Comparison of ENCODE assay signal across 12 mouse cellular contexts in the genomic region with DNA sequence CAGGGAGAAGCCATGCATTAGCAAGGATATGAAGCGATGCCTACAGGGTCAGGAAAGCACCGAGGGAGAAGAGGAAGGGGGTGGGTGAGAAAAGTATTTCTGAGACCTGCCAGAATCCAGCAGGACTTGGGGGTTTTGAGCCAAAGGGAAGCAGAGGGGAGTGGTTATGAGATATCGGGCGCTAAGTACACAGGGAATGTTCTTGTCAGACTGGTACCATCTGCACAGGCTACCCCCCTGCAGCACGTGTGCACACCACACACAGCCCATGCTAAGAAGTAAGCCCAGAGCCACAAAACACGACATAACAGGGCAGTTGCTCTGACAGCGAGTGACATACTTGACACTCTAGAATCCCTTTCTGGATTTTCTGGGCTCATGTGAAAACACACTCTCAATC. TPM values are rescaled to one million over a fixed set of nuclear protein-coding genes. Genes with fewer than 3 reads are reported as not detected.
DNase-seq lines count a peak whose midpoint lies in the region; ATAC-seq and TF ChIP-seq lines count a peak whose summit lies in the region.
"Had no signal": no experiment of that assay in that cellular context is flagged by ENCODE, and none has a peak within 500 bp of the region (broad histone marks: within the 10 kb centered on the region; RNA-seq: fewer than 3 reads in every experiment).

No protein-coding gene starts in this region.

- H3K27me3 ChIP-seq in intestine, embryonic 15.5 days (replicated peaks): no peaks in the 10 kb centered on the region
- no peaks in the 10 kb centered on the region for H3K27me3 ChIP-seq in intestine, postnatal 0 days (replicated peaks; ENCODE audit: control insufficient read depth, insufficient read depth, low read length)
- no peaks in the 10 kb centered on the region for H3K27me3 ChIP-seq in spleen, adult 2 months (ENCODE audit: control insufficient read depth, insufficient read depth, low read length)
- H3K27me3 ChIP-seq in forebrain, embryonic 12.5 days: peaks cover 15% of the 10 kb centered on the region
- peaks cover 4% of the 10 kb centered on the region; the same call in 1 of the 2 replicates for H3K27me3 ChIP-seq in forebrain, embryonic 16.5 days (replicated peaks; ENCODE audit: control insufficient read depth, insufficient read depth, low read length)

- DNase-seq in heart, adult 11 months: peak; percentile 87
- no peak for DNase-seq in heart, postnatal 14 days
- DNase-seq in spleen, adult 2 months (ENCODE audit: low read depth in 1 of 2, low spot score in 2 of 2): no peak
- no peak for DNase-seq in spleen, adult 12 weeks (ENCODE audit: low spot score)
- DNase-seq: adrenal gland, adult 2 months; cerebellum, postnatal 10 days; spleen, adult 18-20 months had no signal

- no peak overlapping the region for H3K9ac ChIP-seq in intestine, embryonic 15.5 days
- no peak overlapping the region for H3K9ac ChIP-seq in intestine, postnatal 0 days (ENCODE audit: low read depth, low read length)
- H3K9ac ChIP-seq in forebrain, embryonic 12.5 days: no peak overlapping the region
- no peak overlapping the region for H3K9ac ChIP-seq in forebrain, embryonic 16.5 days (replicated peaks; ENCODE audit: low read depth, low read length)
- H3K9ac ChIP-seq: kidney, embryonic 15.5 days had no signal

- H3K4me2 ChIP-seq in intestine, embryonic 15.5 days (replicated peaks): no peak overlapping the region
- no peak overlapping the region for H3K4me2 ChIP-seq in intestine, postnatal 0 days (replicated peaks; ENCODE audit: low read depth)
- H3K4me2 ChIP-seq in forebrain, embryonic 12.5 days: no peak overlapping the region
- no peak overlapping the region for H3K4me2 ChIP-seq in forebrain, embryonic 16.5 days (ENCODE audit: low read length)
- H3K4me2 ChIP-seq: kidney, embryonic 15.5 days had no signal

- TF ChIP-seq POLR2A in spleen, adult 2 months (IDR thresholded peaks at IDR 0.05; ENCODE audit: low read depth, low read length): no peak

- intact Hi-C loops in heart, postnatal 14 days (cut with DNase I): no loop called here

- H3K9me3 ChIP-seq in intestine, embryonic 15.5 days: no peaks in the 10 kb centered on the region
- no peaks in the 10 kb centered on the region for H3K9me3 ChIP-seq in intestine, postnatal 0 days (ENCODE audit: control insufficient read depth)
- no peaks in the 10 kb centered on the region for H3K9me3 ChIP-seq in forebrain, embryonic 12.5 days
- no peaks in the 10 kb centered on the region for H3K9me3 ChIP-seq in forebrain, embryonic 16.5 days (ENCODE audit: control insufficient read depth, low read length)
- H3K9me3 ChIP-seq: kidney, embryonic 15.5 days had no signal

- no peaks in the 10 kb centered on the region for H3K36me3 ChIP-seq in intestine, embryonic 15.5 days
- no peaks in the 10 kb centered on the region for H3K36me3 ChIP-seq in intestine, postnatal 0 days (ENCODE audit: control insufficient read depth, insufficient read depth)
- no peaks in the 10 kb centered on the region for H3K36me3 ChIP-seq in spleen, adult 2 months (ENCODE audit: control insufficient read depth, insufficient read depth, low read length)
- H3K36me3 ChIP-seq in forebrain, embryonic 12.5 days (replicated peaks): no peaks in the 10 kb centered on the region
- H3K36me3 ChIP-seq in forebrain, embryonic 16.5 days (ENCODE audit: control insufficient read depth, insufficient read depth): no peaks in the 10 kb centered on the region
- H3K36me3 ChIP-seq: kidney, embryonic 15.5 days had no signal

- peaks cover 4% of the 10 kb centered on the region for H3K4me1 ChIP-seq in intestine, embryonic 15.5 days (replicated peaks)
- H3K4me1 ChIP-seq in intestine, postnatal 0 days (replicated peaks; ENCODE audit: control insufficient read depth, insufficient read depth, low read length): 0 out of 2 replicates have a peak, but pooled peaks cover 3% of the 10 kb centered on the region
- peaks cover 8% of the 10 kb centered on the region for H3K4me1 ChIP-seq in spleen, adult 2 months (ENCODE audit: control insufficient read depth, insufficient read depth, insufficient read length)
- H3K4me1 ChIP-seq in forebrain, embryonic 12.5 days: no peaks in the 10 kb centered on the region
- no peaks in the 10 kb centered on the region for H3K4me1 ChIP-seq in forebrain, embryonic 16.5 days (replicated peaks; ENCODE audit: control insufficient read depth, insufficient read depth, low read length)

- WGBS in intestine, embryonic 15.5 days: 54% methylated on average over 7 of the region's 7 CpGs
- 53% methylated on average over 7 of the region's 7 CpGs for WGBS in intestine, postnatal 0 days
- 69% methylated on average over 7 of the region's 7 CpGs for WGBS in spleen, adult 2 months
- WGBS in forebrain, embryonic 12.5 days: 80% methylated on average over 7 of the region's 7 CpGs
- WGBS in forebrain, embryonic 16.5 days: 67% methylated on average over 7 of the region's 7 CpGs

- no peak for TF ChIP-seq CTCF in intestine, postnatal 0 days (IDR thresholded peaks at IDR 0.05; ENCODE audit: low read depth)
- no peak for TF ChIP-seq CTCF in spleen, adult 2 months (IDR thresholded peaks at IDR 0.05; ENCODE audit: extremely low read depth, insufficient read depth, insufficient read length, insufficient replicate concordance)

- ATAC-seq in intestine, embryonic 15.5 days: peak; percentile 26; the same call in 1 of the 2 replicates
- ATAC-seq in intestine, postnatal 0 days: no peak
- ATAC-seq in forebrain, embryonic 12.5 days (ENCODE audit: low FRiP score): no peak
- no peak for ATAC-seq in forebrain, embryonic 16.5 days

- no peak overlapping the region for H3K27ac ChIP-seq in intestine, embryonic 15.5 days
- no peak overlapping the region for H3K27ac ChIP-seq in intestine, postnatal 0 days (ENCODE audit: low read depth, low read length)
- peak overlapping the region; percentile 20; the same call in 1 of the 2 replicates for H3K27ac ChIP-seq in spleen, adult 2 months (ENCODE audit: insufficient read depth, low read length)
- no peak overlapping the region for H3K27ac ChIP-seq in forebrain, embryonic 12.5 days
- no peak overlapping the region for H3K27ac ChIP-seq in forebrain, embryonic 16.5 days (ENCODE audit: low read length)
- H3K27ac ChIP-seq: kidney, embryonic 15.5 days had no signal

- H3K4me3 ChIP-seq in intestine, embryonic 15.5 days (replicated peaks): no peak overlapping the region
- H3K4me3 ChIP-seq in intestine, postnatal 0 days (ENCODE audit: low read depth, low read length): no peak overlapping the region
- no peak overlapping the region for H3K4me3 ChIP-seq in spleen, adult 2 months (ENCODE audit: extremely low read depth, insufficient read depth, insufficient read length)
- H3K4me3 ChIP-seq in forebrain, embryonic 12.5 days (replicated peaks): no peak overlapping the region
- H3K4me3 ChIP-seq in forebrain, embryonic 16.5 days (replicated peaks; ENCODE audit: low read length): no peak overlapping the region
- H3K4me3 ChIP-seq: kidney, embryonic 15.5 days had no signal

RNA-seq across cellular contexts. Expression of gene Vamp5, which starts 6.1 kb away (rescaled TPM):
- 10 to 100 TPM; 48.8 to 54.0 TPM for total RNA-seq in heart, postnatal 14 days (2021)
- 19.2 and 19.4 TPM in 2 replicates for polyA plus RNA-seq in intestine, embryonic 15.5 days (2015; fragmentation: Nextera tagmentation; extraction: Ambion mirVana)
- 14.9 and 16.6 TPM in 2 replicates for polyA plus RNA-seq in intestine, postnatal 0 days (2015; fragmentation: Nextera tagmentation; extraction: Ambion mirVana)
- 51.3 and 55.6 TPM in 2 replicates for polyA plus RNA-seq in spleen, adult 2 months (2012; rRNA removed)
- polyA plus RNA-seq in forebrain, embryonic 12.5 days (2016; fragmentation: Nextera tagmentation; extraction: Ambion mirVana): 6.0 and 7.6 TPM in 2 replicates
- polyA plus RNA-seq in forebrain, embryonic 16.5 days (2015; fragmentation: Nextera tagmentation; extraction: Ambion mirVana): 10.5 and 12.6 TPM in 2 replicates

RNA-seq across cellular contexts. Expression of gene Rnf181, which starts 7.5 kb away (rescaled TPM):
- 10 to 100 TPM; 45.5 to 46.5 TPM for total RNA-seq in heart, postnatal 14 days (2021)
- 122 and 133 TPM in 2 replicates for polyA plus RNA-seq in intestine, embryonic 15.5 days (2015; fragmentation: Nextera tagmentation; extraction: Ambion mirVana)
- 122 and 132 TPM in 2 replicates for polyA plus RNA-seq in intestine, postnatal 0 days (2015; fragmentation: Nextera tagmentation; extraction: Ambion mirVana)
- polyA plus RNA-seq in spleen, adult 2 months (2012; rRNA removed): 62.4 and 65.8 TPM in 2 replicates
- polyA plus RNA-seq in forebrain, embryonic 12.5 days (2016; fragmentation: Nextera tagmentation; extraction: Ambion mirVana): 97.4 and 97.5 TPM in 2 replicates
- polyA plus RNA-seq in forebrain, embryonic 16.5 days (2015; fragmentation: Nextera tagmentation; extraction: Ambion mirVana): 127 and 139 TPM in 2 replicates

RNA-seq across cellular contexts. Expression of gene Vamp8, which starts 16.3 kb away (rescaled TPM):
- total RNA-seq in heart, postnatal 14 days (2021): 10 to 100 TPM; 71.0 to 75.5 TPM
- polyA plus RNA-seq in intestine, embryonic 15.5 days (2015; fragmentation: Nextera tagmentation; extraction: Ambion mirVana): 193 and 229 TPM in 2 replicates
- 450 and 453 TPM in 2 replicates for polyA plus RNA-seq in intestine, postnatal 0 days (2015; fragmentation: Nextera tagmentation; extraction: Ambion mirVana)
- polyA plus RNA-seq in spleen, adult 2 months (2012; rRNA removed): 100 and 107 TPM in 2 replicates
- polyA plus RNA-seq in forebrain, embryonic 12.5 days (2016; fragmentation: Nextera tagmentation; extraction: Ambion mirVana): 24.6 and 26.0 TPM in 2 replicates
- 14.4 and 14.6 TPM in 2 replicates for polyA plus RNA-seq in forebrain, embryonic 16.5 days (2015; fragmentation: Nextera tagmentation; extraction: Ambion mirVana)

RNA-seq across cellular contexts. Expression of gene Tmem150a, which starts 19.0 kb away (rescaled TPM):
- 10 to 100 TPM; 14.7 to 17.6 TPM for total RNA-seq in heart, postnatal 14 days (2021)
- 11.3 and 14.4 TPM in 2 replicates for polyA plus RNA-seq in intestine, embryonic 15.5 days (2015; fragmentation: Nextera tagmentation; extraction: Ambion mirVana)
- polyA plus RNA-seq in intestine, postnatal 0 days (2015; fragmentation: Nextera tagmentation; extraction: Ambion mirVana): 12.4 and 14.2 TPM in 2 replicates
- 21.7 and 24.6 TPM in 2 replicates for polyA plus RNA-seq in spleen, adult 2 months (2012; rRNA removed)
- polyA plus RNA-seq in forebrain, embryonic 12.5 days (2016; fragmentation: Nextera tagmentation; extraction: Ambion mirVana): 4.0 and 4.1 TPM in 2 replicates
- 17.9 and 21.0 TPM in 2 replicates for polyA plus RNA-seq in forebrain, embryonic 16.5 days (2015; fragmentation: Nextera tagmentation; extraction: Ambion mirVana)

RNA-seq across cellular contexts. Expression of gene 0610030E20Rik, which starts 27.1 kb away (rescaled TPM):
- 10 to 100 TPM; 13.1 to 14.4 TPM for total RNA-seq in heart, postnatal 14 days (2021)
- 25.9 and 26.1 TPM in 2 replicates for polyA plus RNA-seq in intestine, embryonic 15.5 days (2015; fragmentation: Nextera tagmentation; extraction: Ambion mirVana)
- polyA plus RNA-seq in intestine, postnatal 0 days (2015; fragmentation: Nextera tagmentation; extraction: Ambion mirVana): 16.0 and 20.0 TPM in 2 replicates
- polyA plus RNA-seq in spleen, adult 2 months (2012; rRNA removed): 19.9 and 23.1 TPM in 2 replicates
- polyA plus RNA-seq in forebrain, embryonic 12.5 days (2016; fragmentation: Nextera tagmentation; extraction: Ambion mirVana): 28.5 and 30.4 TPM in 2 replicates
- 19.7 and 20.9 TPM in 2 replicates for polyA plus RNA-seq in forebrain, embryonic 16.5 days (2015; fragmentation: Nextera tagmentation; extraction: Ambion mirVana)
